Mouse (Mus musculus) embryonic facial prominence, embryonic 11.5 days (tissue): ENCODE results near the gene 9130213A22Rik. TPM values are rescaled to one million over a fixed set of nuclear protein-coding genes. Genes with fewer than 3 reads are reported as not detected.

Experiments
- ATAC-seq: fragments of 200-750 bp; cut with Nextera tagmentation; replicated peaks from 2 replicates; pipeline ENCODE4 v1.8.0; 2017; ENCODE audit warnings: low read depth; ENCODE audit not compliant: insufficient number of reproducible peaks, low FRiP score, low TSS enrichment
- DNase-seq: peaks from one replicate; pipeline ENCODE4 v3.0.0-alpha.2; 2015; ENCODE audit warnings: low spot score
- H3K27ac ChIP-seq: fragments of 300-500 bp; sonication (generic); replicated peaks from 2 replicates; pipeline ENCODE4 v1.5.1; 2014; ENCODE audit warnings: mild to moderate bottlenecking, low read depth, low read length, control low read depth
- H3K27me3 ChIP-seq: fragments of 300-500 bp; sonication (generic); 2 replicates; pipeline ENCODE4 v1.6.1; 2014; ENCODE audit warnings: mild to moderate bottlenecking, low read length, moderate library complexity, mixed read lengths; ENCODE audit not compliant: control insufficient read depth, insufficient read depth
- H3K36me3 ChIP-seq: fragments of 300-500 bp; sonication (generic); replicated peaks from 2 replicates; pipeline ENCODE4 v1.6.1; 2014; ENCODE audit warnings: low read depth, mild to moderate bottlenecking, low read length, moderate library complexity, mixed read lengths; ENCODE audit not compliant: control insufficient read depth, insufficient read depth
- H3K4me1 ChIP-seq: fragments of 300-500 bp; sonication (generic); 2 replicates; pipeline ENCODE4 v1.6.1; 2014; ENCODE audit warnings: low read length, mixed read lengths; ENCODE audit not compliant: control insufficient read depth, insufficient read depth
- H3K4me2 ChIP-seq: fragments of 300-500 bp; sonication (generic); 2 replicates; pipeline ENCODE4 v1.6.1; 2014; ENCODE audit warnings: low read depth, mild to moderate bottlenecking, control low read depth, low read length, moderate library complexity
- H3K4me3 ChIP-seq: fragments of 300-500 bp; sonication (generic); 2 replicates; pipeline ENCODE4 v1.5.1; 2014; ENCODE audit warnings: low read depth, low read length, control low read depth
- H3K9ac ChIP-seq: fragments of 300-500 bp; sonication (generic); replicated peaks from 2 replicates; pipeline ENCODE4 v1.6.1; 2014; ENCODE audit warnings: mild to moderate bottlenecking, control low read depth, low read length
- H3K9me3 ChIP-seq: fragments of 300-500 bp; sonication (generic); replicated peaks from 2 replicates; pipeline ENCODE4 v1.6.1; 2016; ENCODE audit warnings: mild to moderate bottlenecking, low read length, inconsistent platforms, mixed read lengths; ENCODE audit not compliant: control insufficient read depth
- WGBS: fragments of 180-500 bp; shearing (Covaris S2); extraction: QIAGEN DNeasy Blood & Tissue Kit; methylation state at CpG from one replicate; pipeline ENCODE4 v1.1.7; 2014; 5-methylcytosine and 5-hydroxymethylcytosine counted together
- polyA plus RNA-seq: library from polyadenylated mRNA; unstranded; fragments of >200 nt; fragmentation: Nextera tagmentation; extraction: Ambion mirVana; gene quantifications from 2 replicates; pipeline ENCODE4 v1.2.1, GENCODE M21; 2014

Gene 9130213A22Rik
- polyA plus RNA-seq, 1 experiment from 2014 or later, result not detected

GRCm38 (mm10) chr11:69114621-69115020 is 7.8 kb downstream of the 9130213A22Rik start:
- ATAC-seq (no peak), DNase-seq (no peak)
- Histone ChIP-seq H3K4me3 (no peak overlapping the region), H3K4me1 (no peaks in the 10 kb centered on the region), H3K27me3 (no peaks in the 10 kb centered on the region; the same call in none of the 2 replicates), H3K9me3 (no peaks in the 10 kb centered on the region), H3K36me3 (no peaks in the 10 kb centered on the region), H3K4me2 (no peak overlapping the region), H3K9ac (no peak overlapping the region), H3K27ac (no peak overlapping the region)
- 84% methylated on average over 3 of the region's 3 CpGs for WGBS

- H3K9me3 ChIP-seq, result no peaks in the 10 kb centered on the region
- H3K27me3 ChIP-seq, result no peaks in the 10 kb centered on the region; the same call in none of the 2 replicates
- no peak for DNase-seq
- H3K9ac ChIP-seq, result no peak overlapping the region
- no peak overlapping the region for H3K27ac ChIP-seq
- H3K4me1 ChIP-seq, result no peaks in the 10 kb centered on the region
- H3K4me3 ChIP-seq, result no peak overlapping the region
- peaks cover 2% of the 10 kb centered on the region; the same call in 1 of the 2 replicates for H3K36me3 ChIP-seq
- H3K4me2 ChIP-seq, result no peak overlapping the region
- 75% methylated on average over 3 of the region's 3 CpGs for WGBS
- ATAC-seq, result no peak
These were observed 8.4 kb downstream of the 9130213A22Rik start for GRCm38 (mm10) chr11:69114018-69114417.

GRCm38 (mm10) chr11:69111865-69112264 is 10.5 kb downstream of the 9130213A22Rik start:
- Histone ChIP-seq H3K27me3 (no peaks in the 10 kb centered on the region; the same call in 1 of the 2 replicates), H3K4me2 (no peak overlapping the region), H3K27ac (no peak overlapping the region), H3K4me1 (no peaks in the 10 kb centered on the region), H3K9me3 (no peaks in the 10 kb centered on the region), H3K4me3 (no peak overlapping the region; the same call in 1 of the 2 replicates), H3K9ac (peak overlapping the region; percentile 1; the same call in 1 of the 2 replicates), H3K36me3 (peaks cover 10% of the 10 kb centered on the region)
- DNase-seq, result no peak
- no peak for ATAC-seq
- 70% methylated on average over 4 of the region's 4 CpGs for WGBS

GRCm38 (mm10) chr11:69111051-69111810 is 11.2 kb downstream of the 9130213A22Rik start:
- DNase-seq (no peak), ATAC-seq (no peak)
- Histone ChIP-seq H3K4me3 (peak overlapping the region; percentile 43), H3K4me1 (no peaks in the 10 kb centered on the region), H3K9ac (peak overlapping the region; percentile 51), H3K27ac (no peak overlapping the region), H3K9me3 (no peaks in the 10 kb centered on the region), H3K36me3 (peaks cover 10% of the 10 kb centered on the region), H3K27me3 (no peaks in the 10 kb centered on the region), H3K4me2 (peak overlapping the region; percentile 49)
- WGBS, result 6% methylated on average over 21 of the region's 21 CpGs

- Histone ChIP-seq H3K9ac (peak overlapping the region; percentile 51), H3K36me3 (peaks cover 10% of the 10 kb centered on the region), H3K4me1 (no peaks in the 10 kb centered on the region), H3K27me3 (no peaks in the 10 kb centered on the region), H3K4me3 (peak overlapping the region; percentile 43), H3K4me2 (peak overlapping the region; percentile 57), H3K27ac (no peak overlapping the region), H3K9me3 (no peaks in the 10 kb centered on the region)
- DNase-seq, result peak; percentile 94
- 0 out of 2 replicates have a peak, but pooled peaks have one; percentile 46 for ATAC-seq
- WGBS, result under 1% methylated on average over 30 of the region's 30 CpGs
These were observed 11.9 kb downstream of the 9130213A22Rik start for GRCm38 (mm10) chr11:69110319-69111046.

- Histone ChIP-seq H3K36me3 (peaks cover 16% of the 10 kb centered on the region), H3K4me2 (no peak overlapping the region), H3K27ac (no peak overlapping the region), H3K4me1 (no peaks in the 10 kb centered on the region), H3K27me3 (no peaks in the 10 kb centered on the region), H3K4me3 (no peak overlapping the region), H3K9ac (no peak overlapping the region), H3K9me3 (no peaks in the 10 kb centered on the region)
- 82% methylated on average over 13 of the region's 13 CpGs for WGBS
- DNase-seq (no peak), ATAC-seq (no peak; the same call in 1 of the 2 replicates)
These were observed 13.1 kb downstream of the 9130213A22Rik start for GRCm38 (mm10) chr11:69109032-69109900.

- no peak for DNase-seq
- 89% methylated on average over 9 of the region's 9 CpGs for WGBS
- no peak overlapping the region for H3K9ac ChIP-seq
- H3K27me3 ChIP-seq, result no peaks in the 10 kb centered on the region
- no peaks in the 10 kb centered on the region for H3K4me1 ChIP-seq
- peaks cover 16% of the 10 kb centered on the region for H3K36me3 ChIP-seq
- H3K9me3 ChIP-seq, result no peaks in the 10 kb centered on the region
- no peak overlapping the region for H3K4me3 ChIP-seq
- no peak for ATAC-seq
- no peak overlapping the region for H3K4me2 ChIP-seq
- no peak overlapping the region for H3K27ac ChIP-seq
These were observed 14.2 kb downstream of the 9130213A22Rik start for GRCm38 (mm10) chr11:69108223-69108622.
